Mouse (Mus musculus): Measurements from ENCODE around the gene Ispd.

Gene Ispd

DNA sequence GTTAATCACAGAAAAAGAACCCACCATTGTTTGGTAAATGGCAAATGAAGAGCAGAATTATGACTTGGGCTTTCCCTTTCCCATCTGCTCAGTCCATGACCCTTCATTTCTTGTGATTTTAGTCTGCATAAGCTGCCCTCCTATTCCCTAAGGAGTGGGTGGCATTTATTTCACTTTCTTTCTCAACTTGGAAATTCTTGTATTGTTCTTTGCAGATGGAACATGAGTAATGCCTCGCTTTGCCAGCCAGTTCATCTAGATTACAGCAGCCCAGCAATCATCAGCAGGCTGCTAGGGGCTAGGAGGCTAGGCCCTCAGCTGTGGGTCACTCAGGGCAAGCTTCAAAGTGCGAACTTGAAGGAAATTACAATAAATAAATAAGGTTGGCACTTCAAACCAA lies 76.5 kb downstream of the Ispd start:
- no peak for ATAC-seq (ENCODE audit: insufficient number of reproducible peaks, low FRiP score, low TSS enrichment)

DNA sequence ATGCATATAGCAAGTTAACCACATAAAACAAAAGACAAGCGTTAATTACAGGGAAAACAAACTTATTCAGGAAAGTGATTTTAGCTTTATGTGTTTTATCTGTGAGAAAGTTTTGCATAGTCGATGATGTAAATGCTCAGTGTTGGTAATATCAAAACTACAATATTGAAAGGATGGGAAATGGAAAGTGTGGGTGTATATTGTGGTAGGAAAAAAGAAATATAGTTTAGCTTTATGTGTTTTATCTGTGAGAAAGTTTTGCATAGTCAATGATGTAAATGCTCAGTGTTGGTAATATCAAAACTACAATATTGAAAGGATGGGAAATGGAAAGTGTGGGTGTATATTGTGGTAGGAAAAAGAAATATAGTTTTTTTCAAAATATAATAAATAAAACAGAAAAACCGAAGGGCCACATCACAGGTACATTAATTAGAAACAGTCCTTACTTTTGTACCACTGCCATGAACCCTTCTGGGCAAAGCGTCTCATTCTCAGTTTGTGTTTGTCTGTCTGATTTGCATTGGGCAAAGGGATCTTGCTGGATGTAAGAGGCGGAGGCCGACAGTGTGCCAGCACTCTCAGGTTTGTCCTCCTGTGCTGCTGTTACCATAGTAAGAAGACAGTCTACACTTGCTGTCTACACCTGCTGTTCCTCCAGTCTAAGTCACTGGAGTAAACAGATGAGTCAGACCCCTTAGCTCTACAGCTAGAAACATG lies 87.2 kb downstream of the Ispd start:
- ATAC-seq (ENCODE audit: insufficient number of reproducible peaks, low FRiP score, low TSS enrichment) = no peak

DNA sequence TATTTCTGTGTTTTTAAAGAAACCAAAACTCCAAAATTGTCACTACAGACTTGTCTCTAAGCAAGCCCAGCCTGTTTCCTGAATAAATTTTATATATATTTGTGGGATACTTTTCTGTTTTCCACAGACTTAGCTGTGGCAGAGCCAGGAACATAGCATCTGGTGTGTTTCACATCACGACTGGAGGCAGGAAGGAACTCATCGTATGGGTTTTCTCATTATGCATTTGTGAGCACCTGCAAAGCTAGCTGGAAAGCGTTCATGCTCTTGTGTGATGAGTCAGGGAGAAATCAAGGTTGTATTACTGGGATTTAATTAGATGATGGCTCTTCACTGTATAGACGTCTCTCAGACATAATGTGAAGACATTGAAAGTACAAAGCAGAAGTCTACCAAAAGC lies 90.2 kb downstream of the Ispd start:
- ATAC-seq (ENCODE audit: insufficient number of reproducible peaks, low FRiP score, low TSS enrichment) = no peak

DNA sequence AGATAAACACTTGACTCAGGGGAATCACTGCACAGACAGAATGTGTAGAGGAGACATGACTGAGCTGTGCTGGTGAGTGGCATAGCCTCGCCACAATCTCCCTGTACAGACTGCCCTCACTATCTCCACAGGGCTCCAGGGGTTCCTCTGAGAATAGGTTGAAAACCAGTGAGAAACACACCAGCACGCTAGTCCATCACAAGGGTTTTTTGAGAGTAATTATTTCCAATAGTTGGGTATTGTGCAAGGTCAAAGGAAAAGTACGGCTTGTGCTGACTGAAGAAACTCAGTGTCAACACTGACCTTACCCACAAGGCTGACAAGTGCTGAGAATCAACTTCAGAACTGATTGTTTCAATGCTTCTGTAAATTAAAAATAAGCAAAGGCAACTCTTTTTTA lies 92.9 kb downstream of the Ispd start:
- ATAC-seq (ENCODE audit: insufficient number of reproducible peaks, low FRiP score, low TSS enrichment) = no peak

DNA sequence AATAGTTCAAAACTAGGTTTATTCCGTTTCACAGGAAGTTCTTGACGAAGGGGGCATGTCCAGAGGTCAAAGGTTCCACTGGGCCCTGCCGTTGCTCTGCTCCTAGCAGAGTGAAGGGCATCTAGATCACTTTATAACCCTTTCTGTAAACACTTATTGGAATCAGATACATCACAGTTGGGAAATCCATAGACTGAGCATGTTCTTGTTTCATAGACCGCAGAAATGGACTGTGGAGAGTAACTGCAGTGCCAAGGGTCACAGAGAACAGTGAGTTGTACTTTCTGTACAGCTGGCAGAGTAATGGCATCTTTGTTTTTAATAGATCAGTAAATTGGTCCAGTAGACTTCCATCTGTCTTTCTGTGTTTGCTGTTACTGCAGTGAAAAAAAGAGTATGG lies 94.0 kb downstream of the Ispd start:
- ATAC-seq (ENCODE audit: insufficient number of reproducible peaks, low FRiP score, low TSS enrichment) = no peak

DNA sequence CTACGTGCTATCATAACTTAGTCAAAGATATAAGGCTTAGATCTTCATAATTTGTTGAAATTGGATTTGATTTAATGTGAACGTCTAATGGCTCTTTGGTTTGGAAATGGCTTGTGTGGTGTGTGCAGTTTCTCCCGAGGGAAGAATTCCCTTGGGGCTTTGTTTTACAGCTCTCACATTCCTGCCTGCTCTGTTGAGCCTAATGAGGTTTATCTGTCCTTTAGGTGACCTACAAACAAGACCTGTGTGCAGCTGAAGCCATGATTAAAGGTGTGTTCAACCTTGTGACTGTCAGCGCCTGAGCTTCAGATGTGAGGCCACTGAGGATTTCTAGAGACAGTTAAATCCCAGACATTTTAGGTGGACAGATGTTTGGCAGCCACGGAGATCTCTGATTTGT lies 95.2 kb downstream of the Ispd start:
- no peak for ATAC-seq (ENCODE audit: insufficient number of reproducible peaks, low FRiP score, low TSS enrichment)

DNA sequence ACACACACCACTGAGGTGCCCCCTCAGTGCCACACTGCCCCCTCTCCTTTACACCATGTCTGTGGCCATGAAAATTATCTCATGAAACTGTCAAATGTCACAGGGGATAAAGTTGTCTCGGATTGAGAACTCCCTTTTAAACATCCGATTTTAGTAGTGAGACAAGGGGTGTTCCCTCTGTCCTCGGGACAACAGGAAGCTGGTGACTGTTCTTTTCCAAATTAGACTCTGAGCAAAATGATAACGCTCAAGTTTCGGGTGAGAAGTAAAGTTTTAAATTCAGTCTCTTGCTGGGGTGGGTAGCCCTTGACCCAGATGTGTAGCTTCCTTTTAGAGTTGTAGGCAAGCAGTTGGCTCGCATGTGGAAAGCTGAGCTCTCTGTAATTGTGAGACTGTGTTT lies 96.3 kb downstream of the Ispd start:
- no peak for ATAC-seq (ENCODE audit: insufficient number of reproducible peaks, low FRiP score, low TSS enrichment)

DNA sequence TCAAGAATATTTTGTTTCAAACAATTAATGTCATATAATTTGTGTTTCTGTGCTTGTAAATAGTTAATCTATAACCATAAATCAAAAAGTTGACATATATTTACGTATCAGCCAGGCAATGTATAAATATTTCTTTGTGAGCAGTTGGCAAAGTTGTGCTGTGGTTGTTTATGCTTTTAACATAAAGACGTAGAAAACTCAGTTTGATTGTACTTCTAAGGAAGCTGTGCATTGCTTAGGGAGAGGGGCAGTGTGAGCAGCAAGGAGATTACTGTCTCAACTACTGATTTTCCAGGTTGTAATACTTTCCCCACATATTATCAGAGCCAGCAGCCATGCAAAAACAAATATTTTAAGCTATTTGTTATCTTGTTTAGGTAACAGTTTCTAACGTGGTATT lies 96.7 kb downstream of the Ispd start:
- ATAC-seq (ENCODE audit: insufficient number of reproducible peaks, low FRiP score, low TSS enrichment) = no peak

DNA sequence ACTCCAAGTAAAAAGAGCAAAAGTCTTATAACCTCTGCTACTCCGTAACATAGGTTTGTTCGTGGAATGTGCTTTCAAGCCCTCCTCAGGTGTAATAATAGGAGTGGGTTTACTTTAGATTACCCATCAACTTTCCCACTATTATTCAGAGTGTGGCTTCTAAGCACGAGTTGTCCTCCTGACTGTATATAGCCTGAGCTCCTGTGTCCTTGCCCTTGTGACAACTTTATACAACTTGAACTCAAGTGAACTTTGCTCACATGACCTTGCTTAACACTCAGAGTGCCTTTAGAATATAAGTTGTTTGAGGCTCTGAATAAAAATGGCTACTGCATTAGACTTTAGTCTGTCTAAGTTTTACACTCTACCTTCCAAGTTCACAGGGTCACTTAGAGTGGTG lies 100.5 kb downstream of the Ispd start:
- no peak for ATAC-seq (ENCODE audit: insufficient number of reproducible peaks, low FRiP score, low TSS enrichment)

DNA sequence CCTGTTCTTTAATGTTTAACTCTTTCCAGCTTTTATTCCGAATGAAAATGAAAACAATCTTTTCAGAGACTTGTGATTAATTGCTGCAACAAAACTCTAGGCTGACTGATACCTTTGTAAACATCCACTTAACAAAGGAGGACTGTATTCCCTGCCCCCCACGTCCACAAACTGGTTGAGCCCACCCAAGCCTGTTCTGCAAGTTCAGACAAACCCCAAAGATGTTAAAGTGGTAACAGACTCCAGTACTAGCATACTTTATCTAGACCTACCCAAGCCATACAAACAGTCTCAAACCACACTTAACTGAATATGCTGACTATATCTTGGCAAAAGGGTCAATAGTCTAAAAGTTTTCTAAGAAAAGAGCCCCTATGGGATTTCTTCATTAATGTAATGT lies 102.1 kb downstream of the Ispd start:
- ATAC-seq (ENCODE audit: insufficient number of reproducible peaks, low FRiP score, low TSS enrichment) = no peak

DNA sequence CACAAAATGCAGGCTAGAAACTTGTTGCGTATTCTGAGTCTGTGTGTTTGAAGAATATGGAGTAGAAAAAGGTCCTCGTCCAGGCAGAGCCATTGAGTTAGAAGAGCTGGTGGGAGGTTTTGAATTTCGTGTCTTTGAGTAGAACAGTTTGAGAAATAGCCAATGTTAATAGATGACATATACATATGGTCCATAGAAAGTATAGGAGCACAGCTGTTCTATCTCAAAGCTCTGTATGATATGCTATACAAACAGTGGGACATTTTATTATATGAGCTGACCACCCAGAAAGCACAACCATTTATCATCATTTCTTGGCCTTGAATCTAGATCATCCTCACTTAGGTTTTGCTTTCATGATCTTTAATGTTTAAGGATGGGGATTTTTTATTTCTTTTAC lies 116.3 kb downstream of the Ispd start:
- ATAC-seq (ENCODE audit: insufficient number of reproducible peaks, low FRiP score, low TSS enrichment) = no peak

DNA sequence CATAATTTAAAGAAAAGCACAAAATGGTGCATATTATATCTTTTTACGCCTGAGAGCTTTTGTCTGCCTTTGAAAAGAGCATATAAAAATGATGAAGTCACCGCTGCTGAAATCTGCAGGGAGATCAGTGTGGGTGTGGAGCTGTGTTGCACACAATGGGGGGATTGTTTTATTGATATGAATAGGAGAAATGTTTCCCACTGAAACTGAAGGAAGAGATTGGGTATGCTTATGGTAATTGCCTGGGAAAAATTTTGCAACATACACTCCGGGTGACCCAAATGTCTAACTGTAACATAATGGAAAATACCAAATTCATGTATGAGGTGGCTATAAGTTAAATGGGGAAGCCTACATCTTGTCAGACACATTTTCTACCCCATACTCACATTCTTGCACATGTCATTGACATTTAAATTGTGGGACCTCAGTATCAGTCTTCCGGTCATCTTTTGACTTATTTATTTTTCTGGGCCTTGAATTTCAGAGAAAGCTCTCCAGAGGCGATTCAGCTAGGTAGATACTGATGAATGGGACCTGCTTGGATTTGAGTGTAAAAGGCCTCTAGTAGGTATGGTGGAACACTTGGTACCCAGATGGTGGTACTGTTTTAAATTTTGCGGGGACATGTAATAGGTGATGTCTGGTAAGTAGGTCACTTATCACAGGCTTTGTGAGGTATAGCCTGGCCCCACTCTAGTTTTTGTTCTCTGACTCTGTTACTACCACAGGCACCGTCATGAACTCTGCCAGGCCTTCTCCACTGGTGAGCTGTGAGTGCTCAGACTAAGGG lies 126.1 kb downstream of the Ispd start:
- no peak for ATAC-seq (ENCODE audit: insufficient number of reproducible peaks, low FRiP score, low TSS enrichment)

DNA sequence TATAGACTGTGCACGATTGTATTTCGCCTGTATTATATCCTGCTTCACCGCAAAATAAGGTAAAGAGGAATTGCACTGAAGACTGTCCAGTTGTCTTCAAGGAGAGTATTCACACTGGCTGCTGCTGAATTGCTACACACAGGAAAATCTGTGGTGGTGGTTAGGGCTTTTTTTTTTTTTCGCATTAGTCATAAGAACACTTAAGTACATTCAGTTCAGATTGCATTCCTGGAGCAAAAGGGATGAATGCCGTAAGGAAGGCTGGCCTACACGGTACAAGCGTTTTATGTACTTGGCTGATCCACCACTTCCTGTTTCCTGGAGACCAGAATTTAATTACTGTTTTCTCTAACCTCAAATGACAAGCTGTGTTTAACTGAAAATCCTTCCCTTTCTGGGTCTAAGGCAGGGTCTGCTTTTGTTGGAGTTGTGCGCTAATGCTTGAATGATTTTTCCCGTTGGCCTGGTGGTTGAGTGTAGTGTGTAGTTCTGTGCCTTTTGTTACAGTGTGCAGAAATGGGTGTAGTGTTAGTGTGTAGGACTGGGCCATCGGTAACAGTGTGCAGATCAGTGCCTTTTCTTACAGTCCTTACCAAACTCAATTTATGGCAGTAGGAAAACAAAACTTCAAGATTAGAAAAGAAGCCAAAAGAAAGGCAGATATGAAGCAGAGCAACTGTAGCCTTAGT lies 128.8 kb downstream of the Ispd start:
- no peak for ATAC-seq (ENCODE audit: insufficient number of reproducible peaks, low FRiP score, low TSS enrichment)

DNA sequence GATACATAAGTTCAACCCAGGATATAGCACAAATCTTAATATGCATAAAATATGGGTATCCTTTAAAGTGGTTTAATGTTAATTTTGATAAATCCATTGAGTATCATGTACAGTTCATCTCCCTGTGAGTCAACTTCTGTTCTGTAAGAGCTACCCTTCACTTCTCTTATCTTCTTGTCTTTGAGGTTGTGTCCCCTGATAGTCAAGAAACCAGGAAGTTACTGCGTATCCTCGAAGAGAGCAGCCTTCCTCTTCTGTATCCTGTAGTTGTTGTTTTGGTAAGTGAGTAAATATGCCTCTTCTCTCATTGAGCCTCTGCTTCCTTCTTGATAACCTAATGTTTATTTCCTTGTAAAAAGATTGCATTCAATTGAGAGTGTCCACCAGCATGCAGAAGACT lies 140.5 kb downstream of the Ispd start:
- no peak for ATAC-seq (ENCODE audit: insufficient number of reproducible peaks, low FRiP score, low TSS enrichment)

DNA sequence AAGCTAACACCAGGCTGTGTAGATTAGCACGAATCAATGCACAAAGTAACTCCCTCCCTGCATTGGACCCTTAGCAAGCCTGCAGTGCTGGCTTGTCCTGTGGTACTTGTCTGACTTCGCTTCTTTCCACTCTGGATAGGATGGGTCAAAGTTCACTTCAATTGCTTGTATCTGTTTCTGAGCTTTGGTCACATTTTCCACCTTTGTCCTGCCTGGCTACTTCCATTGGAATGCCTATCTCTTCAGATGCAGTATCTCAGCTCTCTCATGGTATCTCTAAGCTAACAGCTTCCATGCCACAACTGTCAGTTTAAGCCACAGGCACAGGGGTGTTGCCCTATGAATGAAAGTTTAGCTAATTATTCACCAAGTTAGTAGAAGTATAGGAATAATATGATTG lies 142.3 kb downstream of the Ispd start:
- ATAC-seq (ENCODE audit: insufficient number of reproducible peaks, low FRiP score, low TSS enrichment) = no peak

DNA sequence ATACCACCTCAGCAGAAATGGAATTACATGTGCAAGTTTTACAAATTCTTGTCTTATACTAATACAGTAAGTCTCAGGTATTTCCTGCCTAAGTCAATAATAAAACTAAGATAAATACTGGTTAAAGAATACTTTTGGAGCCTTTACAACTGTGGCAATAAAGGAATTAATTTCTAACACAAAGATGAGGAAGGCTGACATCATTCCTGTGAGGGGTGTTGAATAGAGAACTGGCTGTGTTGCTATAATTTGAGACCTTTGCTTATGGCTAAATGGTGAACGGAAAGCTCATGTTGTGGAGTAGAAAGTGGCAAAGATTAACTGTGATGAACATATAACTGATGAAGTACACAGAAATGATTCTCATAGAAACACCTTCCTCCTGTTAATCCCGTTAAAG lies 149.7 kb downstream of the Ispd start:
- ATAC-seq (ENCODE audit: insufficient number of reproducible peaks, low FRiP score, low TSS enrichment) = no peak

DNA sequence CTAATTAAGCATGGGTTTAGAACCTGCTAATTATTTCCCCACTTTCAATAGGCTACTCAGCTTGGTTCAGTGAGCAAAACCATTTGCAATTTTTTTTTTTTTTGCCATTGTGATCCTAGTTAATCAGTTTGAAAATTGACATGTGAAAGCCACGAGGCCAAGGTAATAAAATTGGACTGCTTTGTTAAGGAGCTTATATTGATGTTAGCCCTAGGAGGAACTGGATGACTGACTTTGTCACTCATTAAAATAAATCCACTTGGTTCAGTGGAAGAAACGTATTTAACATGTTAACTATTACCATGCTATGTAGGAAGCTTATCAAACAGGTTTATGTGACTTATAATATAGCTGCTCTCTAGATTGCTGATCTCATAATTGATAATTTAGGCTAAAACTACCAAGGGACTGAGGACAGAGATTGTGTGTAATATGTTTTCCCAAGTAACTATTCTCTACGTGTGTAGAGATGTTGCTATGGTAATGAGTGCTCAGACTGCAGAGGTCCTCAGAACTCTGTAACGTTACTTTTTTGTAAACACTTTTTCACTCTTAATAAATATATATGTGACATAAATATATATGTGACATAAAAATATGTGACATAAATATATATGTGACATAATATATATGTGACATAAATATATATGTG lies 150.3 kb downstream of the Ispd start:
- ATAC-seq (ENCODE audit: insufficient number of reproducible peaks, low FRiP score, low TSS enrichment) = no peak

DNA sequence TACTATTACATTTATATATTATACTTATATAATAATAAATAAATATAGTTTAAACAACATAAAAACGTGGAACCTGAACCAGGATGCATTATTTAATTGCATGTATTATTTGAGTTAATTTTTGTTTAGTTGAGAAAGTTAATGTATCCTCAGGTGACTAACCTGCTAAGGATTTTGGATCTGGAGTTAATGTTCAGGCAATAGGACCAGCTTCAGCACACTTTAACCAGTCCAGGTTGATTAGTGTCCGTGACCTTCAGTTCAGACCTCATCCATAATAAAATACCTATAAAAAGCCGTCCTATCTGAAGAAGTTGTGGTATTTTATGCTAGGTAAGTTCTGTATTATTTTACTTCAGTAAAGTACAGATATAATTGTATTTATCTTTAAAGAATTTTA lies 151.3 kb downstream of the Ispd start:
- no peak for ATAC-seq (ENCODE audit: insufficient number of reproducible peaks, low FRiP score, low TSS enrichment)

DNA sequence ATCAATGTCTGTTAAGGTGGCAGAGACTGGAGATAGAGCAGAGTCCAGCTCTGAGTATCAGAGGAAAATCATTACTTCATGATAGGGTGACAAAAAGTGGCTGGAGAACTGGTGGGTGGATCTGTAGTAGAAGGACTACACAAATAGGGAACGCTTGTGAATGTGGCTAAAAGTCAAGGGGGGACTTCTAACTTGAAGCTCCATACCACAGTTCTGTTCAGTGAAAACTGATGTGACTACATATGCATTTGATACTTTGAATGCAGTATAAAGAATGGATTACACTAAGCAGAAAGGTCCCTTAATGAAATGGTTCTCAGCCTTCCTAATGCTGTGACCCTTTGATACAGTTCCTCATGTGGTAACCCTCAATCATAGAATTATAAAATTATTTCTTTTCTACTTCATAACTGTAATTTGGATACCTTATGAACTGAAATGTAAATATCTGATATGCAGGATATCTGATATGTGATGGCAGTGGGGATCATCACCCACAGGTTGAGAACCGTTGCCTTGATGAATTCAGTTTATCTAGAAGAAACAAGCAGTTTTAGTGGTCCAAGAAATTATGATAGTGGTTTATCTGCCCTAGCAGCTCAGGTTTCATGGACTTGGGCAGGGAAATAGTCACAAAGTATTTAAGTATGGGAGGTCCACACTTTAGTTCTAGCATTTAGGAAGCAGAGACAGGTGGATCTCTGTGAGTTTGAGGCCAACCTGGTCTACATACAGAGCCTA lies 152.1 kb downstream of the Ispd start:
- ATAC-seq (ENCODE audit: insufficient number of reproducible peaks, low FRiP score, low TSS enrichment) = no peak

DNA sequence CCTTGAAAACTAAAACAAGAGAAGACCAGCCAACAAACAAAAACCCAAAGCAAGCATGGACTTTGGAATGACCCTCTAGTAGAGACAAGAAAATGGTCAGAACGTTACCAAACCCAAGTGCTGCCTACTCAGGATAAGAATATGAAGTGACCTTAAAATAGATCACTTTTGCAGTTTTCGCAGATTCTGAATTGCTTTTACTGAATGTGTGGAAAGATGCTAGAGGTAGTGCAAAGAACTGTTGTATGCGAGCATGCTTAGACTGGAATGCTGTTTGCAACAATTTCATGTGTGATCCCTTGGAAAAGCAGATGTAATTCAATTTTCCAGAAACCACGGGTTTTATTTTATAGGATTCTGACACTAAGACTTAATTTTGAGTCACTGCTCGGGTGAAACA lies 153.3 kb downstream of the Ispd start:
- no peak for ATAC-seq (ENCODE audit: insufficient number of reproducible peaks, low FRiP score, low TSS enrichment)

All from cerebellum, adult (tissue).